Mouse (Mus musculus) kidney, postnatal 0 days (tissue): ENCODE measurements around the gene Pink1. TPM values are rescaled to one million over a fixed set of nuclear protein-coding genes. Genes with fewer than 3 reads are reported as not detected.
"Not testable (repeated sequence)": the region's sequence is repeated elsewhere in the genome, so short reads cannot be mapped to it uniquely, and the experiment has no call there.

Source experiments
- ATAC-seq: fragments of 200-750 bp; cut with Nextera tagmentation; replicated peaks from 2 replicates; pipeline ENCODE4 v1.8.0; 2017; ENCODE audit warnings: low read depth, moderate number of reproducible peaks, moderate TSS enrichment, moderate library complexity; ENCODE audit not compliant: low FRiP score
- DNase-seq: peaks from one replicate; pipeline ENCODE4 v3.0.0-alpha.2; 2016; ENCODE audit warnings: low spot score
- H3K27ac ChIP-seq: fragments of 300-500 bp; sonication (generic); 2 replicates; pipeline ENCODE4 v1.5.1; 2014; ENCODE audit warnings: mild to moderate bottlenecking
- H3K27me3 ChIP-seq: fragments of 300-500 bp; sonication (generic); 2 replicates; pipeline ENCODE4 v1.6.1; 2014; ENCODE audit warnings: low read length, mixed read lengths; ENCODE audit not compliant: insufficient read depth
- H3K36me3 ChIP-seq: fragments of 300-500 bp; sonication (generic); 2 replicates; pipeline ENCODE4 v1.6.1; 2014; ENCODE audit warnings: low read length, mixed read lengths; ENCODE audit not compliant: insufficient read depth
- H3K4me1 ChIP-seq: fragments of 300-500 bp; sonication (generic); replicated peaks from 2 replicates; pipeline ENCODE4 v1.6.1; 2014; ENCODE audit warnings: antibody characterized with exemption, low read length, mixed read lengths; ENCODE audit not compliant: insufficient read depth
- H3K4me2 ChIP-seq: fragments of 300-500 bp; sonication (generic); 2 replicates; pipeline ENCODE4 v1.6.1; 2014; ENCODE audit warnings: mild to moderate bottlenecking, low read length, moderate library complexity, mixed read lengths
- H3K4me3 ChIP-seq: fragments of 300-500 bp; sonication (generic); replicated peaks from 2 replicates; pipeline ENCODE4 v1.5.1; 2014; ENCODE audit warnings: low read depth, low read length
- H3K9ac ChIP-seq: fragments of 300-500 bp; sonication (generic); 2 replicates; pipeline ENCODE4 v1.6.1; 2014; ENCODE audit warnings: low read depth, low read length
- H3K9me3 ChIP-seq: fragments of 300-500 bp; sonication (generic); replicated peaks from 2 replicates; pipeline ENCODE4 v1.6.1; 2016; ENCODE audit warnings: low read length, inconsistent platforms, mixed read lengths
- CTCF ChIP-seq: IDR thresholded peaks from 2 replicates; pipeline ENCODE4 v1.5.1; 2016; ENCODE audit warnings: antibody characterized with exemption, low read depth, mild to moderate bottlenecking, moderate library complexity
- WGBS: fragments of 180-500 bp; shearing (Covaris S2); extraction: QIAGEN DNeasy Blood & Tissue Kit; methylation state at CpG from one replicate; pipeline ENCODE4 v1.1.7; 2014; 5-methylcytosine and 5-hydroxymethylcytosine counted together
- polyA plus RNA-seq: library from polyadenylated mRNA; unstranded; fragments of >200 nt; fragmentation: Nextera tagmentation; extraction: Ambion mirVana; gene quantifications from 2 replicates; pipeline ENCODE4 v1.2.1, GENCODE M21; 2015

Gene Pink1
- polyA plus RNA-seq, 1 experiment from 2014 or later: 139 TPM

GRCm38 (mm10) chr4:138327891-138328470 lies 1.9 kb upstream of the Pink1 start:
- Histone ChIP-seq H3K4me3 (peak overlapping the region; percentile 9; the same call in 1 of the 2 replicates), H3K9ac (0 out of 2 replicates have a peak overlapping the region, but pooled peaks have one; percentile 23), H3K27me3 (no peaks in the 10 kb centered on the region), H3K36me3 (no peaks in the 10 kb centered on the region), H3K4me2 (peak overlapping the region; percentile 47), H3K4me1 (no peaks in the 10 kb centered on the region), H3K27ac (peak overlapping the region; percentile 85), H3K9me3 (no peaks in the 10 kb centered on the region)
- WGBS: 65% methylated on average over 7 of the region's 7 CpGs
- ATAC-seq: no peak
- no peak for DNase-seq
- TF ChIP-seq CTCF: peak; percentile 31; the same call in 1 of the 2 replicates

DNA sequence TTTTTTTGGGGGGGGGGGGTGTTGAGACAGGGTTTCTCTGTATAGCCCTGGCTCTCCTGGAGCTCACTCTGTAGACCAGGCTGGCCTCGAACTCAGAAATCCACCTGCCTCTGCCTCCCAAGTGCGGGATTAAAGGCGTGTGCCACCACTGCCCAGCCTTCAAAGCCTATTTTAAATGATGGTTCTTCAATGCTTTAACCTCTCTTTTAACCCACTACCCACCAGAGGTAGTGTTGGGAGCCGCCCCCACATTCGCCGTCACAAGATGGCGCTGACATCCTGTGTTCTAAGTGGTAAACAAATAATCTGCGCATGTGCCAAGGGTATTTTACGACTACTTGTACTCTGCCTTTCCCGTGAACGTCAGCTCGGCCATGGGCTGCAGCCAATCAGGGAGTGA lies 1.0 kb upstream of the Pink1 start:
- not testable (repeated sequence) for H3K4me3 ChIP-seq, ATAC-seq

GRCm38 (mm10) chr4:138325466-138326076 lies 536 bp downstream of the Pink1 start:
- DNase-seq: peak; percentile 97
- Histone ChIP-seq H3K4me1 (no peaks in the 10 kb centered on the region), H3K4me3 (peak overlapping the region; percentile 88), H3K27ac (peak overlapping the region; percentile 100), H3K4me2 (peak overlapping the region; percentile 62), H3K9me3 (no peaks in the 10 kb centered on the region), H3K36me3 (no peaks in the 10 kb centered on the region), H3K9ac (peak overlapping the region; percentile 98), H3K27me3 (no peaks in the 10 kb centered on the region)
- ATAC-seq: peak; percentile 91
- TF ChIP-seq CTCF: 0 out of 2 replicates have a peak, but pooled peaks have one; percentile 11
- WGBS: under 1% methylated on average over 45 of the region's 45 CpGs

More for the DNA sequence above, 1.0 kb upstream of the Pink1 start:
- not testable (repeated sequence) for H3K4me1 ChIP-seq, H3K9ac ChIP-seq, H3K4me2 ChIP-seq, H3K36me3 ChIP-seq, H3K9me3 ChIP-seq, H3K27me3 ChIP-seq
- peak; percentile 36 for DNase-seq
- peak overlapping the region; percentile 32; the same call in 1 of the 2 replicates for H3K27ac ChIP-seq
- 57% methylated on average over 7 of the region's 12 CpGs for WGBS

DNA sequence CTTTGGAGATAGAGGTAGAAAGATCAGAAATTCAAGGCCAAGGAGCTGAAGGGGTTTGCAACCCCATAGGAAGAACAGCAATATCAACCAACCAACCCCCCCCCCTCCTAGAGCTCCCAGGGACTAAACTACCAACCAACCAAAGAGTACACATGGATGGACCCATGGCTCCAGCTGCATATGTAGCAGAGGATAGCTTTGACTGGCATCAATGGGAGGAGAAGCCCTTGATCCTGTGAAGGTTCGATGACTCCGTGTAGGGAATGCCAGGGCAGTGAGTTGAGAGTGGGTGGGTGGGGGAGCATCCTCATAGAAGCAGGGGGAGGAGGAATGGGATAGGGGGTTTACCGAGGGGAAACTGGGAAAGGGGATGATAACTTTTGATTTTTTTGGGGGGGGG lies 1.7 kb downstream of the Pink1 start:
- 91% methylated on average over 3 of the region's 3 CpGs for WGBS
- H3K36me3 ChIP-seq: no peaks in the 10 kb centered on the region
- H3K27me3 ChIP-seq: no peaks in the 10 kb centered on the region
- DNase-seq (no peak), ATAC-seq (no peak)
- no peak overlapping the region for H3K4me2 ChIP-seq
- no peak overlapping the region for H3K27ac ChIP-seq
- H3K4me3 ChIP-seq: no peak overlapping the region
- no peaks in the 10 kb centered on the region for H3K4me1 ChIP-seq
- no peak for TF ChIP-seq CTCF
- H3K9ac ChIP-seq: no peak overlapping the region
- no peaks in the 10 kb centered on the region for H3K9me3 ChIP-seq

GRCm38 (mm10) chr4:138323753-138324152 lies 2.4 kb downstream of the Pink1 start:
- no peaks in the 10 kb centered on the region for H3K9me3 ChIP-seq
- H3K4me2 ChIP-seq: no peak overlapping the region
- TF ChIP-seq CTCF: no peak
- no peak overlapping the region for H3K4me3 ChIP-seq
- no peaks in the 10 kb centered on the region for H3K36me3 ChIP-seq
- WGBS: 72% methylated on average over 4 of the region's 4 CpGs
- DNase-seq (no peak), ATAC-seq (no peak)
- no peak overlapping the region for H3K27ac ChIP-seq
- H3K9ac ChIP-seq: no peak overlapping the region
- no peaks in the 10 kb centered on the region for H3K4me1 ChIP-seq
- H3K27me3 ChIP-seq: no peaks in the 10 kb centered on the region

DNA sequence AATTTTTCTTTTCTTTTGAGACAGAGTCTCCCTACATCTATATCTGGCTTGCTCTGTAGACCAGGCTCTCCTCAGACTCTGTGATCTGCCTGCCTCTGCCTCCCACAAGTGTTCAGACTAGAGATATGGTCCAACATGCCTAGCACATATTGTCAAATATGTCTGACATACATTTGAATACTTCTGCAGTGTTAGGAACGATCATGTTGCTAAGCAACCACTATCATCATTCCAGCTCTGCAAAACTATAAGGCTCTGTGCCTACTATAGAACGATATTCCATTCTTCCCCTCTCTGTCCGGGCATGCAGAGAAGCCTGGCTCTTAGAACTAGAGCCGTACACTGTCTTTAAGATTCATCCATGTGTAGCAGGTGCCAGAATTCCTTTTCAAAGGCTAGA lies 3.4 kb downstream of the Pink1 start:
- Histone ChIP-seq H3K4me3 (no peak overlapping the region), H3K27me3 (no peaks in the 10 kb centered on the region), H3K9ac (no peak overlapping the region), H3K27ac (no peak overlapping the region), H3K4me2 (no peak overlapping the region), H3K4me1 (no peaks in the 10 kb centered on the region), H3K9me3 (no peaks in the 10 kb centered on the region), H3K36me3 (peaks cover 2% of the 10 kb centered on the region; the same call in 1 of the 2 replicates)
- ATAC-seq (no peak), DNase-seq (no peak)
- 78% methylated on average over 4 of the region's 4 CpGs for WGBS
- TF ChIP-seq CTCF: no peak
